Mouse (Mus musculus) hindbrain, embryonic 15.5 days (tissue): ENCODE data around the gene Tekt5. TPM values are rescaled to one million over a fixed set of nuclear protein-coding genes. Genes with fewer than 3 reads are reported as not detected.
A peak's percentile ranks its signal among the peaks of the same experiment; 100 is the strongest.

Source experiments
- ATAC-seq: fragments of 200-750 bp; cut with Nextera tagmentation; 2 replicates; pipeline ENCODE4 v1.8.0; 2017; ENCODE audit warnings: low read depth, moderate number of reproducible peaks, moderate TSS enrichment; ENCODE audit not compliant: low FRiP score
- H3K27ac ChIP-seq: fragments of 300-500 bp; sonication (generic); replicated peaks from 2 replicates; pipeline ENCODE4 v1.5.1; 2015; ENCODE audit warnings: mild to moderate bottlenecking, inconsistent platforms
- H3K27me3 ChIP-seq: fragments of 300-500 bp; sonication (generic); 2 replicates; pipeline ENCODE4 v1.6.1; 2015; ENCODE audit warnings: control low read depth, inconsistent platforms
- H3K36me3 ChIP-seq: fragments of 300-500 bp; sonication (generic); 2 replicates; pipeline ENCODE4 v1.6.1; 2015; ENCODE audit warnings: control low read depth, inconsistent platforms
- H3K4me1 ChIP-seq: fragments of 300-500 bp; sonication (generic); replicated peaks from 2 replicates; pipeline ENCODE4 v1.6.1; 2015; ENCODE audit warnings: control low read depth, inconsistent platforms
- H3K4me2 ChIP-seq: fragments of 300-500 bp; sonication (generic); 2 replicates; pipeline ENCODE4 v1.6.1; 2015; ENCODE audit warnings: moderate library complexity, mild to moderate bottlenecking, inconsistent platforms
- H3K4me3 ChIP-seq: fragments of 300-500 bp; sonication (generic); 2 replicates; pipeline ENCODE4 v1.5.1; 2015; ENCODE audit warnings: mild to moderate bottlenecking, inconsistent platforms
- H3K9ac ChIP-seq: fragments of 300-500 bp; sonication (generic); 2 replicates; pipeline ENCODE4 v1.6.1; 2015; ENCODE audit warnings: inconsistent platforms
- H3K9me3 ChIP-seq: fragments of 300-500 bp; sonication (generic); 2 replicates; pipeline ENCODE4 v1.6.1; 2016; ENCODE audit warnings: control low read depth, inconsistent platforms
- WGBS: fragments of 180-500 bp; shearing (Covaris S2); methylation state at CpG from one replicate; pipeline ENCODE4 v1.1.7; 2015; 5-methylcytosine and 5-hydroxymethylcytosine counted together
- polyA plus RNA-seq: library from polyadenylated mRNA; unstranded; fragments of >200 nt; fragmentation: Nextera tagmentation; extraction: Ambion mirVana; gene quantifications from 2 replicates; pipeline ENCODE4 v1.2.1, GENCODE M21; 2015

Tekt5 gene
- polyA plus RNA-seq = 17.9 and 18.2 TPM in 2 replicates

DNA sequence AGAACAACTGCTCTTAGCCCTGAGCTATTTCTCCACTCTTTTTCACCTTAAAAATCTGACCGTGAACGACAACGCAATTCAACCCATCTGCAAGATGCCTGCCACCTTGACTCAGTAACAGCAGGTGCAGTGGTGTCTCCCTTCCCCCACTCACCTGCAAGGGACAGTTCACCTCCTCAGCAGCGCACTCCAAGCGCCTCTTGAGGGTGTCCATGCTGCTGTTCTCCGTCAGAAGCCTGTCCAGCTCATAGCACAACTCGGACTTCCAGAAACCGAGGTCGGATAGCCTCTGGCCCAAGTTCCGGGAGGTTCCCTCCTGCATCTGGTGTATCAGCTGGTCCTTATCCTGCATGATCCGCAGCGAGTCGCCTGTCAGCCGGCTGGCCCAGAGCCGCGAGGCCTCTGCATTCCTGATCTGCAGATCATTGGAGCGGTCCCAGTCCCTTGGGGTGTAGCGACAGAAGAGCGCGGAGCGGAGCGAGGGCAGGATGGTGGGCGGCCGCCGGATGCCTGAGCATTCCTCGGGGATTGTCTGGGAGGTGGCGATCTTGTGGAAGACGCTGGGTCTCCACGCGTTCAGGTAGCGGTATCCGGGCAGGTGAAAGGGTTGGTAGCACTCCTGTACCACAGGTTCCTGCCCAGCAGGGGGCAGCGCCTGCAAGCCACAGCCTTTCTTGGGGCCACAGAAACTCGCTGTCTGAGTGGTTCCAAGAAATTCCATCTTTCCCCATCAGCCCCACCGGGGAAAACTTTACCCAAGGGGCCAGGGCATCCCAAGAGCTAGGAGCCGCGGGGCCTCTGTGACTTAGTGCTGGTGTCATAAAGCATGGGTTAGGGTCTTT is at the start of gene Tekt5:
Gene Tekt5, minus strand, starts transcription at position 792 of the 842 bp plus-strand sequence.
- peak; percentile 82 for ATAC-seq
- Histone ChIP-seq H3K27me3 (0 out of 2 replicates have a peak, but pooled peaks cover 3% of the 10 kb centered on the region), H3K9me3 (no peaks in the 10 kb centered on the region), H3K9ac (peak within 1 kb of the TSS; percentile 57), H3K4me1 (peaks cover 8% of the 10 kb centered on the region), H3K27ac (peak within 1 kb of the TSS; percentile 54), H3K36me3 (no peaks in the 10 kb centered on the region), H3K4me2 (peak within 1 kb of the TSS; percentile 70), H3K4me3 (peak within 1 kb of the TSS; percentile 45)
- 8% methylated on average over 37 of the region's 37 CpGs for WGBS

DNA sequence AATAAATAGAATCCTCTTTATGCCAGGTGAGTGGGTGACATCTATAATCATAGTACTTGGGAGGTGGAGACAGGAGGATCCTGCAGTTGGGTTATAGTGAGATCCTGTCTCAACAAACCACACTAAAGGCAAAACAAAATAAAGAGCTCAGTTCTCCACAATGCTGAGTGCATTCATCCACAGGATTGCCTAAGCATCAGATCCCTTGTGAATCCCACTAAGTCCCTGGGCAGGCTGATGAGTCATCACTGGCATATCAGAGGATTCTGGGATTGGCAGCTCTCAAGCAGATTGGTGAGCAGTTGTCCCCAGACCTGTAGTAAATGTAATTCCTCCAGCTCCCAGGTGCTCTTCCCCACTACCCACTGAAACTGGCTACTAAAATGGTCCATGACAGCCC is 48.4 kb upstream of the Tekt5 start:
- H3K4me1 ChIP-seq = peaks cover 47% of the 10 kb centered on the region
- no peak overlapping the region for H3K9ac ChIP-seq

GRCm38 (mm10) chr16:10441761-10442160 is 46.5 kb upstream of the Tekt5 start:
- ATAC-seq = no peak
- no peaks in the 10 kb centered on the region for H3K27me3 ChIP-seq
- H3K9me3 ChIP-seq = no peaks in the 10 kb centered on the region
- peaks cover 39% of the 10 kb centered on the region for H3K4me1 ChIP-seq
- no peak overlapping the region for H3K27ac ChIP-seq
- no peak overlapping the region for H3K9ac ChIP-seq
- WGBS = 91% methylated on average over 4 of the region's 4 CpGs
- peaks cover 6% of the 10 kb centered on the region; the same call in 1 of the 2 replicates for H3K36me3 ChIP-seq
- no peak overlapping the region for H3K4me2 ChIP-seq
- H3K4me3 ChIP-seq = no peak overlapping the region

More for the DNA sequence above, 48.4 kb upstream of the Tekt5 start:
- ATAC-seq = no peak
- H3K27ac ChIP-seq = no peak overlapping the region
- no peak overlapping the region for H3K4me2 ChIP-seq
- no peaks in the 10 kb centered on the region for H3K27me3 ChIP-seq
- H3K9me3 ChIP-seq = no peaks in the 10 kb centered on the region
- H3K36me3 ChIP-seq = peaks cover under 1% of the 10 kb centered on the region; the same call in 1 of the 2 replicates
- no peak overlapping the region for H3K4me3 ChIP-seq

GRCm38 (mm10) chr16:10441328-10441727 is 46.0 kb upstream of the Tekt5 start:
- Histone ChIP-seq H3K4me3 (no peak overlapping the region), H3K9ac (no peak overlapping the region), H3K4me2 (no peak overlapping the region), H3K27ac (no peak overlapping the region), H3K9me3 (no peaks in the 10 kb centered on the region), H3K36me3 (peaks cover 6% of the 10 kb centered on the region; the same call in 1 of the 2 replicates), H3K27me3 (no peaks in the 10 kb centered on the region), H3K4me1 (peaks cover 36% of the 10 kb centered on the region)
- 88% methylated on average over 6 of the region's 6 CpGs for WGBS
- no peak for ATAC-seq

GRCm38 (mm10) chr16:10438055-10438454 is 42.8 kb upstream of the Tekt5 start:
- no peak for ATAC-seq
- H3K4me3 ChIP-seq = no peak overlapping the region
- no peak overlapping the region for H3K9ac ChIP-seq
- peaks cover 3% of the 10 kb centered on the region for H3K4me1 ChIP-seq
- 70% methylated on average over 5 of the region's 5 CpGs for WGBS
- H3K36me3 ChIP-seq = peaks cover 6% of the 10 kb centered on the region; the same call in 1 of the 2 replicates
- no peaks in the 10 kb centered on the region for H3K9me3 ChIP-seq
- H3K27me3 ChIP-seq = no peaks in the 10 kb centered on the region
- H3K27ac ChIP-seq = no peak overlapping the region
- H3K4me2 ChIP-seq = no peak overlapping the region

DNA sequence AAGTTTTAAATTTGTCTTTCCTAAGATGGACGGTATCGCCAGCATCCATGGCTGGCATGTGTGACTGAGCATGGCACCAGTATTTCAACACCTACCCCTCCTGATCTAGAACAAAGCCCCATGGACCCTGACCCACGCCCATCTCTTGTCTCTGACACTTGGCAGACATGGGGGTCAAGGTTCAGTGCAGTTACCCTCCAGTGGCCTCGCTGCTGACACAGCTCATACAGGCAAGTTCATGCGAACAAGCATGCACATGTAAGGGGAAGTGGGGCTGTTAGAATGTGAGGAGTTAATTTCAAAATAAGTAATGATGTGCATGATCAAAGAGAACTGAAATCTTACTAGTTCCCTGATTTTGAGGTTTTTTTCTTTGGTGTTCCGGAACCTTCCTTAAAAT is 40.9 kb upstream of the Tekt5 start:
- Histone ChIP-seq H3K4me2 (no peak overlapping the region), H3K4me1 (no peaks in the 10 kb centered on the region), H3K9me3 (no peaks in the 10 kb centered on the region), H3K9ac (no peak overlapping the region), H3K4me3 (no peak overlapping the region), H3K27me3 (no peaks in the 10 kb centered on the region), H3K27ac (no peak overlapping the region), H3K36me3 (peaks cover 9% of the 10 kb centered on the region; the same call in 1 of the 2 replicates)
- WGBS = 91% methylated on average over 6 of the region's 6 CpGs
- ATAC-seq = no peak

DNA sequence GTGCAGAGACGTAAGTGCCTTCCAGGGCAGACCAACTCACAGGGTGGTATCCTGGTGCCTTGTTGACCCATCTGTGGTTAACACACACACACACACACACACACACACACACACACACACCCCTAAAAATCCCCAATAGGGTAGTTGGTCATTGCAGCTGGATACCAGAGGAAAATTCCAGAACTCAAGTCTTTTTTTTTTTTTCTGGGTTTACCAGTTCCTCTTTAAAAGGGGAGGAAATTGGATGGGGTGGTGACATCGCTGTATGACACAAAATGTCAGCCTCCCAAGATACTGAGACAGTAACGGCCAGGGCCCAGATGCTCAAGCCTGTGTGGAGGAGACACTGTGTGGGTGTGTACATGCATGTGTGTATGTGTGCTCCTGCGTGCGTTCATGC is 38.1 kb upstream of the Tekt5 start:
- no peaks in the 10 kb centered on the region for H3K27me3 ChIP-seq
- no peak overlapping the region for H3K27ac ChIP-seq
- H3K4me3 ChIP-seq = no peak overlapping the region
- no peaks in the 10 kb centered on the region for H3K4me1 ChIP-seq
- 94% methylated on average over 5 of the region's 5 CpGs for WGBS
- no peaks in the 10 kb centered on the region for H3K9me3 ChIP-seq
- H3K36me3 ChIP-seq = peaks cover 6% of the 10 kb centered on the region; the same call in 1 of the 2 replicates
- H3K4me2 ChIP-seq = no peak overlapping the region
- no peak overlapping the region for H3K9ac ChIP-seq
- no peak for ATAC-seq

GRCm38 (mm10) chr16:10432387-10432786 is 37.1 kb upstream of the Tekt5 start:
- no peaks in the 10 kb centered on the region for H3K4me1 ChIP-seq
- ATAC-seq = no peak
- no peak overlapping the region for H3K27ac ChIP-seq
- WGBS = 92% methylated on average over 4 of the region's 4 CpGs
- H3K9me3 ChIP-seq = no peaks in the 10 kb centered on the region
- H3K4me3 ChIP-seq = no peak overlapping the region
- H3K36me3 ChIP-seq = peaks cover 7% of the 10 kb centered on the region
- H3K4me2 ChIP-seq = no peak overlapping the region
- H3K9ac ChIP-seq = no peak overlapping the region
- no peaks in the 10 kb centered on the region for H3K27me3 ChIP-seq

- no peak overlapping the region for H3K9ac ChIP-seq
- no peaks in the 10 kb centered on the region for H3K4me1 ChIP-seq
- H3K27ac ChIP-seq = no peak overlapping the region
- H3K9me3 ChIP-seq = no peaks in the 10 kb centered on the region
- no peaks in the 10 kb centered on the region for H3K27me3 ChIP-seq
- ATAC-seq = no peak
- H3K4me3 ChIP-seq = no peak overlapping the region
- H3K36me3 ChIP-seq = peaks cover 12% of the 10 kb centered on the region
- H3K4me2 ChIP-seq = no peak overlapping the region
- WGBS = 78% methylated on average over 1 of the region's 1 CpGs
These were observed 36.6 kb upstream of the Tekt5 start for GRCm38 (mm10) chr16:10431911-10432310.

- Histone ChIP-seq H3K4me3 (no peak overlapping the region), H3K9ac (no peak overlapping the region), H3K4me2 (no peak overlapping the region), H3K9me3 (no peaks in the 10 kb centered on the region), H3K27me3 (no peaks in the 10 kb centered on the region), H3K27ac (no peak overlapping the region), H3K36me3 (peaks cover 79% of the 10 kb centered on the region), H3K4me1 (no peaks in the 10 kb centered on the region)
- no peak for ATAC-seq
- 94% methylated on average over 9 of the region's 9 CpGs for WGBS
These were observed 25.3 kb upstream of the Tekt5 start for GRCm38 (mm10) chr16:10420447-10421054.

DNA sequence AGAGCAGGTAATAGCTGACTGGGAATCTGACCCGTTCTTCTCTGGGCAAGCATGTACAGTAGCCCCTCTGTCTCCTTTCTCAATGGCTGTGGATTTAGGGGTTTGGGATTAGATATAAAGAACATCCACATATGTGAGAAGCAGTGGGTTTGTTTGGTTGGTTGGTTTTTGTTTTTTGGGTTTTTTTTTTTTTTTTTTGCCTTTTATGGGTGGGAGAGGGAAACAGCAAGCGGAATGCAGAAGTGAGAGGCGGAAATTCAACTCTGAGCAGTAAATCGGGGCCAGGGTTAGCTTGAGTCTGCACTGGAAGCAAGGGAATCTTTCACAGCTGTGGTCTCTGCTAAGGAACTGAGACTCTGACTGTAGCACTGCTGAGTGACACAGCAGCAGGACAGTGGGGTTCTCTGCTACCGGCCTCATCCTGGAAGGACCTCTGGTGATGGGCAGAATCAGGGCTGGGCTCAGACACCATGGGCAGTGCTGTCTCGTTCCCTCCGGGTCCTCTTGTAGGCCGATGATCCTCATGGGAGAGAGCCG is 22.5 kb upstream of the Tekt5 start:
- no peak overlapping the region for H3K4me2 ChIP-seq
- H3K4me3 ChIP-seq = no peak overlapping the region
- ATAC-seq = no peak
- peaks cover 67% of the 10 kb centered on the region for H3K36me3 ChIP-seq
- no peak overlapping the region for H3K9ac ChIP-seq
- H3K27ac ChIP-seq = no peak overlapping the region
- no peaks in the 10 kb centered on the region for H3K27me3 ChIP-seq
- H3K9me3 ChIP-seq = no peaks in the 10 kb centered on the region
- peaks cover 2% of the 10 kb centered on the region for H3K4me1 ChIP-seq
- 95% methylated on average over 9 of the region's 9 CpGs for WGBS

DNA sequence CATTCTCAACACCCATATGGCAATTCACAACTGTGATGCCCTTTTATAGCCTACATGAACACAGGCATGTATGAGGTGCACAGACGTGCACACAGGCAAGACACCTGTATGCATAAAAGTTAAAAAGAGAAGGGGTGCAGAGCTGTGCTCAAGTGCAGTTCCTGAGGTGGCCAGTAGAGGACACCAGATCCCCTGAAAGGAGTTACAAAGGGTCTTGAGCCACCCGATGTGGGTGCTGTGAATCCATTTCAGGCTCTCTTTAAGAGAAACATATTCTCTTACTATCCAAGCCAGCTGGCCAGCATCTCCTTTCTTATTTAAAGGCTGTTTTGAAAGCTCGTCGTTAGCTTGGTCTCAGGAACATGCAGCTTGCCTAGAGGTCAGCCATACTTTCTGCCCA is 21.6 kb upstream of the Tekt5 start:
- H3K9ac ChIP-seq = no peak overlapping the region
- 96% methylated on average over 4 of the region's 4 CpGs for WGBS
- no peak overlapping the region for H3K4me2 ChIP-seq
- H3K36me3 ChIP-seq = peaks cover 59% of the 10 kb centered on the region
- H3K27ac ChIP-seq = no peak overlapping the region
- no peak overlapping the region for H3K4me3 ChIP-seq
- no peaks in the 10 kb centered on the region for H3K27me3 ChIP-seq
- ATAC-seq = no peak
- peaks cover 9% of the 10 kb centered on the region for H3K4me1 ChIP-seq
- no peaks in the 10 kb centered on the region for H3K9me3 ChIP-seq
